Mouse (Mus musculus): ENCODE measurements around the gene Arrb1. TPM values are rescaled to one million over a fixed set of nuclear protein-coding genes. Genes with fewer than 3 reads are reported as not detected.

Gene Arrb1
- polyA plus RNA-seq, 1 experiment from 2014 or later = 4.4 TPM

DNA sequence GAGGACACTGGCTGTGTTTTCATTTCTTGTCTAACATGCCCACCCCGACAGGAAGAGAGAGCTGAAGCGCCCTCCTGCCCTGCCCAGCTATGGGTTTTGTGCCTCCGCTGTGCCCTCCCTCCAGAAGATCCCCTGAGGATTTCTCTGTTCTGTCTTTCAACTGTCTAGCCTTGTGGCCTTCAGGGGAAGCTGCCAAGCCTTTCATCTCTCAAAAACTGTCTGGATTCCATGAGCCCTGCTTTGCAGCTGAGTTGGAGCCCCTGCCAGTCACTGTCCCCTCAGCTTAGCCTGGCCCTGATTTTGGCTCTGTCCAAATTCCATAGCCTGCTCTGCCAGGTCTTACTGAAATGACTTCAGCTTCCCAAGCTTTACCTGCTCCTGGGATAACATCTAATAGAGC lies 71.5 kb downstream of the Arrb1 start:
- Histone ChIP-seq H3K27ac (ENCODE audit: low read depth, low read length) (no peak overlapping the region), H3K36me3 (ENCODE audit: control insufficient read depth, insufficient read depth) (peaks cover 20% of the 10 kb centered on the region; the same call in 1 of the 2 replicates), H3K27me3 (replicated peaks; ENCODE audit: control insufficient read depth, insufficient read depth, low read length) (no peaks in the 10 kb centered on the region), H3K4me2 (replicated peaks; ENCODE audit: low read depth) (no peak overlapping the region), H3K9me3 (ENCODE audit: control insufficient read depth) (no peaks in the 10 kb centered on the region), H3K4me3 (ENCODE audit: low read depth, low read length) (no peak overlapping the region), H3K4me1 (replicated peaks; ENCODE audit: control insufficient read depth, insufficient read depth, low read length) (no peaks in the 10 kb centered on the region), H3K9ac (ENCODE audit: low read depth, low read length) (no peak overlapping the region)
- WGBS = 77% methylated on average over 3 of the region's 3 CpGs
- TF ChIP-seq CTCF (IDR thresholded peaks at IDR 0.05; ENCODE audit: low read depth) = no peak
- no peak for ATAC-seq

DNA sequence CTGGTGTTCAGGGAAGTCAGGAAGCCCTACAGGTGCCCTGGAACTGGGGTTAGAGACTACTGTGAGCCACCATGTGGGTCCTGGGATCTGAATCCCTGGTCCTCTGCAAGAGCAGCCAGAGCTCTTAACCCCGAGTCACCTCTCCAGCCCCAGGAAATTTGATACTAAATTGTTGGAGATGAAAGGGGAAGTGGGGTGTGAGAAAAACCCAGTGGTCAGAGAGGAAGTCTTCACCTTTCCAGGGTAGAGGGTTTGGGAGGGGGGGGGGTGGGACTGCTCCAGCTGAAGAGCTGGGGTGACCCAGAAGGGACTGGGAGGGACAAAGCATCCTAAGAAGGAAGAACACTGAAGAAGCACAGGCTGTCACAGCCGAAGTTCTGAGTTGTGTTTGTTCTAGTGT lies 72.4 kb downstream of the Arrb1 start:
- H3K36me3 ChIP-seq (ENCODE audit: control insufficient read depth, insufficient read depth) = peaks cover 20% of the 10 kb centered on the region; the same call in 1 of the 2 replicates
- no peak for ATAC-seq
- 59% methylated on average over 2 of the region's 2 CpGs for WGBS
- no peak overlapping the region for H3K27ac ChIP-seq (ENCODE audit: low read depth, low read length)
- H3K4me1 ChIP-seq (replicated peaks; ENCODE audit: control insufficient read depth, insufficient read depth, low read length) = no peaks in the 10 kb centered on the region
- TF ChIP-seq CTCF (IDR thresholded peaks at IDR 0.05; ENCODE audit: low read depth) = no peak
- no peaks in the 10 kb centered on the region for H3K27me3 ChIP-seq (replicated peaks; ENCODE audit: control insufficient read depth, insufficient read depth, low read length)
- H3K4me2 ChIP-seq (replicated peaks; ENCODE audit: low read depth) = no peak overlapping the region
- no peaks in the 10 kb centered on the region for H3K9me3 ChIP-seq (ENCODE audit: control insufficient read depth)
- no peak overlapping the region for H3K9ac ChIP-seq (ENCODE audit: low read depth, low read length)
- no peak overlapping the region for H3K4me3 ChIP-seq (ENCODE audit: low read depth, low read length)

DNA sequence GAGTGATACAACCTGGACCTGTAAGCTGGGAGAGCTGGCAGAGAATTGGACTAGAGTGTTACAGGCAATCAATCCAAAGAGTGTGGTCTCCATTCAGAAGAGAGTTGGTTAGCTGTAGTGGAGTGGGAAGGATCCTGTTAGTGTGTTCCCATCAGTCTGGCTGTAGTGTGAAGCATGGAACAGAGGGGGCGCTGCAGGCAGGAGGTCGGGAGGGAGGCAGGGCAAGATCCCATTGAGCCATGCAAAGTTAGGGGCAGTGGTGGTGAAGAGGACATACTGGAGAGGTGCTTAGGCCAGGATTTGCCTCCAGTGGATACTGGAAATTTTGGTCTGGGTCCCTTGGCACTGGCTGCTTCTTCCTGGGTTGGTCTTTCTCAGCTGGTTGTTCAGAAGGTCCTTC lies 83.0 kb downstream of the Arrb1 start:
- no peak overlapping the region for H3K4me2 ChIP-seq (replicated peaks; ENCODE audit: low read depth)
- peak; percentile 29; the same call in 1 of the 2 replicates for TF ChIP-seq CTCF (IDR thresholded peaks at IDR 0.05; ENCODE audit: low read depth)
- H3K27me3 ChIP-seq (replicated peaks; ENCODE audit: control insufficient read depth, insufficient read depth, low read length) = peaks cover 7% of the 10 kb centered on the region; the same call in 1 of the 2 replicates
- H3K27ac ChIP-seq (ENCODE audit: low read depth, low read length) = no peak overlapping the region
- H3K4me3 ChIP-seq (ENCODE audit: low read depth, low read length) = no peak overlapping the region
- H3K9ac ChIP-seq (ENCODE audit: low read depth, low read length) = no peak overlapping the region
- no peaks in the 10 kb centered on the region for H3K4me1 ChIP-seq (replicated peaks; ENCODE audit: control insufficient read depth, insufficient read depth, low read length)
- no peaks in the 10 kb centered on the region for H3K9me3 ChIP-seq (ENCODE audit: control insufficient read depth)
- ATAC-seq = no peak
- H3K36me3 ChIP-seq (ENCODE audit: control insufficient read depth, insufficient read depth) = no peaks in the 10 kb centered on the region
- WGBS = 64% methylated on average over 2 of the region's 2 CpGs

DNA sequence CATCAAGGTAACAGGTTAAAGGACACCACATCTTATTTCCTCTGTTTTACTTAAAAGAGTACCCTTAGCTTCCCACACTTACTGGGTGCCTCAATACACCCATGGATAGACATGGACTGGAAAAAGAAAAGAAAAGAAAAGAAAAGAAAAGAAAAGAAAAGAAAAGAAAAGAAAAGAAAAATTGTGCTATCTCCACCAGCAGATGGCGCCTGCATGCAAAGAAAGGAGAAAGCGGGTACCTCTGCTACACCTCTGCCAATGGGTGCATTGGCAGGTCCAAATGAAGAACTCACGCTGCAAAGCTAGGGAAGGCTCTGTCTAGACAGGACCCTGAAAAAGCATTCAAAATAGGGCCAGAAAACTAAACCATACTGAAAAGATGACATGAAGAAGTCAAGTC lies 83.6 kb downstream of the Arrb1 start:
- peak; percentile 79 for TF ChIP-seq CTCF (IDR thresholded peaks at IDR 0.05; ENCODE audit: low read depth)
- no peaks in the 10 kb centered on the region for H3K36me3 ChIP-seq (ENCODE audit: control insufficient read depth, insufficient read depth)
- no peaks in the 10 kb centered on the region for H3K9me3 ChIP-seq (ENCODE audit: control insufficient read depth)
- ATAC-seq = no peak
- no peak overlapping the region for H3K27ac ChIP-seq (ENCODE audit: low read depth, low read length)
- no peak overlapping the region for H3K9ac ChIP-seq (ENCODE audit: low read depth, low read length)
- H3K4me3 ChIP-seq (ENCODE audit: low read depth, low read length) = no peak overlapping the region
- H3K4me2 ChIP-seq (replicated peaks; ENCODE audit: low read depth) = no peak overlapping the region
- H3K27me3 ChIP-seq (replicated peaks; ENCODE audit: control insufficient read depth, insufficient read depth, low read length) = peaks cover 10% of the 10 kb centered on the region; the same call in 1 of the 2 replicates
- no peaks in the 10 kb centered on the region for H3K4me1 ChIP-seq (replicated peaks; ENCODE audit: control insufficient read depth, insufficient read depth, low read length)
- 6% methylated on average over 3 of the region's 3 CpGs for WGBS

DNA sequence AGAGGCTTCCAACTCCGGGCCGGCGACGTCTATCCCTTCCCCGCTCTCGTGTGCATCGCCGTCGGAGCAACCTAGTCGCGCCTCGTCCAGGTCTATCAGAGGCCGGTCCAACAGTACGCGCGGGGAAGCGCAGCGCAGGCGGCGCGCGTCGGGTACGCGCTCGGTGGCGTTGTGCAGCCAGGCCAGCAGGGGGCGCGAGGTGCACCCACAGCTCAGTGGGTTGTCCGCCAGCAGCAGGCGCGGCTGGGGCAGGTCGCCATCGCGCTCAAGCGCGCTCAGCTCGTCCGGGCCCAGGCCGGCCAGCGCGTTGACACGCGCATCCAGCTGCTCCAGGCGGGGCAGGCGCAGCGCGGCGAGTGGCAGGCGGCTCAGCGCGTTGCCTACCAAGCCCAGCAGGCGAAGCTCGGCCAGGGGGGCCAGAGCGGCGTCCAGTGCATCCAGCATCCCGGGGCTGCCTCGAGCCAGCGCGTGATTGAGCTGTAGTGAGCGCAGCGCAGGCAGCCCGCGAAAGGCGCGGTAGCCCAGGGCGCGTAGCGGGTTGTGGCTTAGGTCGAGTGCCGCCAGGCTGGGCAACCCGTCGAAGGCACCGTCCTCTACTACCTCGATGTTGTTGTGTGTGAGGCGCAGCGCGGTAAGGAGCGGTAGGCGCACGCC lies 90.6 kb downstream of the Arrb1 start:
- H3K4me1 ChIP-seq (replicated peaks; ENCODE audit: control insufficient read depth, insufficient read depth, low read length) = peaks cover 6% of the 10 kb centered on the region; the same call in 1 of the 2 replicates
- H3K9ac ChIP-seq (ENCODE audit: low read depth, low read length) = no peak overlapping the region
- H3K4me2 ChIP-seq (replicated peaks; ENCODE audit: low read depth) = peak overlapping the region; percentile 82
- peak; percentile 99 for TF ChIP-seq CTCF (IDR thresholded peaks at IDR 0.05; ENCODE audit: low read depth)
- peak; percentile 82 for ATAC-seq
- no peaks in the 10 kb centered on the region for H3K36me3 ChIP-seq (ENCODE audit: control insufficient read depth, insufficient read depth)
- under 1% methylated on average over 66 of the region's 81 CpGs for WGBS
- peaks cover 60% of the 10 kb centered on the region for H3K27me3 ChIP-seq (replicated peaks; ENCODE audit: control insufficient read depth, insufficient read depth, low read length)
- no peak overlapping the region for H3K27ac ChIP-seq (ENCODE audit: low read depth, low read length)
- peak overlapping the region; percentile 46 for H3K4me3 ChIP-seq (ENCODE audit: low read depth, low read length)
- H3K9me3 ChIP-seq (ENCODE audit: control insufficient read depth) = no peaks in the 10 kb centered on the region

DNA sequence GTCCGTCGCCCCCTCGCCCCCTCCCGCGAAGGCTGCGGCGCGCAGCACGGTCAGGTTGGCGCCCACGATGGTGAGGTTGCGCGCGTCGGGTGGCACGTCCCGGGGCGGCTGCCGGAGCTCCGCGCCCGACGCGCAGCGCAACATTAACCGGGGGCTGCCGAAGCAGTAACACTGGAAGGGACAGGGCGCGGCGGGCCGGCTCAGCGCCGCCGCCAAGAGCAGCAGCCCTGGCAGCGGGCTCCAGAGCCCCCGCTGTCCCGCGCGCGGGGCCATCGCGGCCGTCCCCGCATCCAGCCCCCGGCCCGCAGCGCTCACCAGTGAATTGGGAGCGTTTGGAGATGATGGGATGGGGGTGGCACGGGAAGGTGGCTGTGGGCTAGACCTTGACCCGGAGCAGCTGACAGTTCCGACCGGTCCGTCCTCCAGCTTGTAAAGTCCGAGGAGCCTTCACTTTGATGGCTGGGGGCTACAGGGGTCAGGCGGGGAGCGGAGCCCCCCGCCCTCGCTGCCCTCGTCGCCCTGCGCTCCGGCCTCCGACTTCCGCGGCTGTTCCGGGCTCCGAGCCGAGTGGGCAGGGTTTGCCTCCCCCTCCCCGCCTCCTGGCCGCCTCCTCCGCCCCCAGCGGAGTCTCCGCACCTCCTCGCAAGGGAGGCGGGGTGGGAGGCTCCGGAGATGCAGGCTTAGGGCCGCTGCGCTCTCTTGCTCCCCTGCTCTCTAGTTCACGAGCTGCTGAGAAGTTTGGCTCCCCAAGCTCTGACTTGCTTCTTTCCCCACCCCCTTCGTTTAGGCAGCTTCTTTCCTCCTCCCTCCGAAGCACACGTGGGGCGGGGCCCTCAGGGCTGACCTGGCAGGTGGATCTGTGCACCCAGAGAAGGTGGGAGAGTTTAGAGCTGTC lies 91.4 kb downstream of the Arrb1 start, which contains the start of gene Tpbgl:
Gene Tpbgl (minus strand): TSS at position 728 of the 895 bp plus-strand sequence.
- Histone ChIP-seq H3K36me3 (ENCODE audit: control insufficient read depth, insufficient read depth) (no peaks in the 10 kb centered on the region), H3K4me2 (replicated peaks; ENCODE audit: low read depth) (peak within 1 kb of the TSS; percentile 82), H3K4me1 (replicated peaks; ENCODE audit: control insufficient read depth, insufficient read depth, low read length) (peaks cover 6% of the 10 kb centered on the region; the same call in 1 of the 2 replicates), H3K27me3 (replicated peaks; ENCODE audit: control insufficient read depth, insufficient read depth, low read length) (peaks cover 61% of the 10 kb centered on the region), H3K4me3 (ENCODE audit: low read depth, low read length) (peak within 1 kb of the TSS; percentile 46), H3K9ac (ENCODE audit: low read depth, low read length) (no peak within 1 kb of the TSS), H3K9me3 (ENCODE audit: control insufficient read depth) (no peaks in the 10 kb centered on the region), H3K27ac (ENCODE audit: low read depth, low read length) (no peak within 1 kb of the TSS)
- no peak for TF ChIP-seq CTCF (IDR thresholded peaks at IDR 0.05; ENCODE audit: low read depth)
- no peak for ATAC-seq
- under 1% methylated on average over 83 of the region's 83 CpGs for WGBS

Measured in intestine, postnatal 0 days (tissue).